Mouse (Mus musculus) cerebellum, postnatal 14 days (tissue): ENCODE data around the gene Kirrel3.

ENCODE experiments used
- DNase-seq, 2 experiments: peaks; one replicate each; pipeline ENCODE4 v3.0.0; 2021; ENCODE audit warnings: mixed read lengths in 2 of 2

Gene Kirrel3

DNA sequence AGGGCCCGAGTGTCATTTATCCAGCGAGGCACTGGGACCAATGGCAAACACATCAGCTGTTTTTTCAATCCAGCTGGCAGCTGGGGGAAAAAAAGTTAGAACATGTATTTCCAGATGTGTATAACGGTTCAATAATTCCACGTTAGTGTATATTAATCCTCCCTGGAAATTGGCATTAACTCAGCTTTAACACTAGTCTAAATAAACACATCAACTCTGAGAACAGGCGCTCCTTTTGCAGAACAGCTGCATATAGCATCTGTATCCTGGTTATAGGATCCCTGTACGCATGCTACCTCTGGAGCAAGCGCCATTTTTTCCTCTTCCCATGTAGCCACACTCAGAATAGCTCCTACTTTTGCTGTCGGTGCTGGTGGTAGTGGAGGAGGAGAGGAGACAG is 119.8 kb downstream of the Kirrel3 start:
- DNase-seq, result no peak

DNA sequence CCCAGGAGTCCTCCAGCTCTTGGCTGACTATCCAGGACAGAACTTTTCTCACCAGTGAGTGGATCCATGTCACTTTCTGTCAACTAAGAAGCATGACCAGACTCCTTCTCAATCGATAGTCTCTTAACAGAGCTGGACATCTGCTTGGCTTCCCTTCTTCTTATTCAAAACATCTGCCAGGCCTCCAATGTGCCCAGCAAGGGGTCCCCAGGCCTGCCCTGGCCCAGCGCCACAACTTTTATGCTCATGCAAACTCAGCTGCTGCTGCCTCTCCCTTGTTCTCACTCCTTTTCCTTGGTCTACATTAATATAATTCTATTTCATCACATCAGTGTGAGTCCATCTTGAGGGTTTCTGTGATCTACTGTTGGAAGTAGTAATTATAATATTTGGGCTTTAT is 122.3 kb downstream of the Kirrel3 start:
- DNase-seq, result peak; percentile 65 to 70

- peak; percentile 80 to 89 for DNase-seq
These were observed 127.4 kb downstream of the Kirrel3 start for GRCm38 (mm10) chr9:34612886-34613769.

DNA sequence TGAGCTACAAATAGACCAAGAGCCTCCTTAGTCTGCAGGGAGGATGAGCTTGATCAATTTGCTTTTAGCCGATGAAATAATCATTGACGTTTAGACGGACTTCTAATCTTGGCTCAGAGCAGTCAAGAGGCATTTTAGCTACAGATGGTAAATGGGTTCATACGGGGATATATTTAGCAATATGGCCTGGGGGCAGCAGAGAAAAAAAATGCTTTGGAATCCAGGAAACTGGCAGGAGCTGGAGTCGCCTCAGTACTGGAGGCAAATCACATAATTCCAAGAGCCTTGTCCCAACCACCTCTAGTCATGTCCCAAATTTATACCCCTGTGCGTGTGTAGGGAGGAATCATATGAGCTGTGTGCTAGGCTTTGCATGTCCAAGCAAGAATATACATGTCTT is 132.4 kb downstream of the Kirrel3 start:
- DNase-seq, result peak in 1 of 2 experiments; percentile 43

- no peak for DNase-seq
These were observed 134.2 kb downstream of the Kirrel3 start for GRCm38 (mm10) chr9:34619913-34620312.

DNA sequence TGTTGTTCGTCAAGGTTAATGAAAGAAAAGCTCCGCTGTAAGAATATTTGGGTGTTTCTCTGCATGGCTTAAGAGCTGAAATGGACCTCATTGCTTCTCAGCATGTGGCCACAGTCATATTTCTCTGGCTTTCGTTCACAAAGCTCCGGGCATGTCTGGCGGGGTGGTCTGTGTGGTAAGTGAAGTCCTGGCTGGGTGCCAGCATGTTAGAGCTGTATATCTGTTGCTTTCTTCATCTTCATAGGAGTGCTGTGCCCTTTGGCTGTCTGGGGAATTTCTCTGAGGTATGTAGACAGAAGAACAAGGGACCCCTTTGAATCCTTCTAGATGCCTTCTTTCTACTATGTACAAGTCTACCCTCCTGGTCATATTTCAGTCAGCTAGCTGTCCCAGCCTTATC is 137.8 kb downstream of the Kirrel3 start:
- peak in 1 of 2 experiments; percentile 24 for DNase-seq

- DNase-seq, result no peak
These were observed 138.3 kb downstream of the Kirrel3 start for GRCm38 (mm10) chr9:34624021-34624420.

DNA sequence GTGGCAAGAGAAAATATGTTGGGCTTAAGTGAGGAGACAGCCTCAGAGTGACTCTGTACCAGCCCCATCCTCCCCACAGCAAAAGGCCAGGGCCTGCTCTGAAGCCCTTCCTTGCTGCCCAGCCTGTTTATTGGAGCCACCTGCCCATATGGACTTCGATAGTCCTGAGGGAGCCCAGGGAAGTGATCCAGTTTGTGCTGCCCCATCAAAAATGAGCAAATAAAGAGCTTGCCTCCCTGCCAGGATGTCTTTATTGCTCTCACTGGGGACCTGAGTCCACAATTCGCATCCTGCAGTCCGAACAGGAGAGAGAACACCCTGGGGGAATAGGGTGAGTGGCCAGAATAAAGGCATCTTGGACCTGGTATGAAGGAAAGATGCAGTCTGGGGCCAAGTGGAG is 143.1 kb downstream of the Kirrel3 start:
- peak; percentile 20 to 41 for DNase-seq

GRCm38 (mm10) chr9:34635696-34636095 is 150.0 kb downstream of the Kirrel3 start:
- DNase-seq, result no peak

GRCm38 (mm10) chr9:34643917-34644316 is 158.2 kb downstream of the Kirrel3 start:
- DNase-seq, result no peak

- DNase-seq, result no peak
These were observed 158.7 kb downstream of the Kirrel3 start for GRCm38 (mm10) chr9:34644392-34644791.

- no peak for DNase-seq
These were observed 161.1 kb downstream of the Kirrel3 start for GRCm38 (mm10) chr9:34646831-34647230.

DNA sequence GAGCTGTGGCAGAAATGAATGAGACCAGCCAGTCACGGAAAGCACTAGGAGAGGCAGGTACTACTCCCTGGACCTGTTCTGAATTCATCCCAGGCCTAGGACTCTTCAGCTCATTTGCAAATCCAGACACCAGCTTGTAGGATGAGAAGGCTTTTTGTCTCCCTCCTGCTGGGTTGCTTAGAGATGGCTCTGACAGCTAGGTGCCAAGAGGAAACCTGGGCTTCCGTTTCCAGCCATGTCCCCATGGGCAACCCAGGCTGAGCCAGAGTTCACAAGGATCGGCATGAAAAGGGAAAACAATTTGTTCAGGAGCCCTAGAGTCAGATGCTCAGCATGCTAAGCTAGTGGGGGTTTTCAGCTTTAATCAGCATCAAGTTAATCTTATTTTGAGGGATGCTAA is 166.6 kb downstream of the Kirrel3 start:
- peak; percentile 38 to 68 for DNase-seq

DNA sequence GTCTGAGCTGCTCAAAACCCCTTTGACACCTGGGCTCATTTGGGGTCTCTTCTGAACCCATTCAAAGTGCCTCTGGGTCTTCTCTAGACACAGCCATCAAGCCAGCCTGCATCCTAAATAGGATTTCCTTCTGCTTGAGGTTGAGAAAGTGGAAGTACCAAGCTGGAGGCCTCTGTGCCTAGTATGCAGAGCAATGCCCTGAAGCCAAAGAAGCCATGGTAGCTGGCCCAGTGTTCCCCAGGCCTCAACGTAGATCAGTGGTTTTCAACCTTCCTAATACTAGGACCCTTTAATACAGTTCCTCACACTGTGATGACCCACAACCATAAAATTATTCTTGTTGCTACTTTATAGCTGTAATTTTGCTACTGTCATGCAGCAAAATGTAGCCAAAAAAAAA is 167.4 kb downstream of the Kirrel3 start:
- DNase-seq, result peak; percentile 45 to 57

DNA sequence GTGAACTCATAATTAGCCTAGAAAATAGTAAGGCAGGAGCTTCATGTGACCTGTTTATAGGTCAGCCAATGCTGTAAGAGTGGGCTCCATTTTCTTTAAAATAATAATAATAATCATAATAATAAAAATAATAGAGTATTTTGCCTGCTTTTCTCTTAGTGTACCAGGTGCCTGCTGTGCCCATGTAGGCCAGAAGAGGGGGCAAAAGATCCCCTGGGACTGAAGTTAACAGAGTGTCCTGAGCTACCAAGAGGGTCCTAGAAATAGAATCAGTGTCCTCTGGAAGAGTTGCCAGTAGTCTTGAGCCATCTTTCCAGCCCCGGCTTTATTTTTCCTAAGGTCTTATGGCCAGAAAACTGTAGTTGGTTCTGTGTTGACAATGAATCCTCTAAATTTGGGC is 174.9 kb downstream of the Kirrel3 start:
- peak; percentile 27 to 45 for DNase-seq

GRCm38 (mm10) chr9:34663412-34663811 is 177.7 kb downstream of the Kirrel3 start:
- peak; percentile 27 to 28 for DNase-seq

DNA sequence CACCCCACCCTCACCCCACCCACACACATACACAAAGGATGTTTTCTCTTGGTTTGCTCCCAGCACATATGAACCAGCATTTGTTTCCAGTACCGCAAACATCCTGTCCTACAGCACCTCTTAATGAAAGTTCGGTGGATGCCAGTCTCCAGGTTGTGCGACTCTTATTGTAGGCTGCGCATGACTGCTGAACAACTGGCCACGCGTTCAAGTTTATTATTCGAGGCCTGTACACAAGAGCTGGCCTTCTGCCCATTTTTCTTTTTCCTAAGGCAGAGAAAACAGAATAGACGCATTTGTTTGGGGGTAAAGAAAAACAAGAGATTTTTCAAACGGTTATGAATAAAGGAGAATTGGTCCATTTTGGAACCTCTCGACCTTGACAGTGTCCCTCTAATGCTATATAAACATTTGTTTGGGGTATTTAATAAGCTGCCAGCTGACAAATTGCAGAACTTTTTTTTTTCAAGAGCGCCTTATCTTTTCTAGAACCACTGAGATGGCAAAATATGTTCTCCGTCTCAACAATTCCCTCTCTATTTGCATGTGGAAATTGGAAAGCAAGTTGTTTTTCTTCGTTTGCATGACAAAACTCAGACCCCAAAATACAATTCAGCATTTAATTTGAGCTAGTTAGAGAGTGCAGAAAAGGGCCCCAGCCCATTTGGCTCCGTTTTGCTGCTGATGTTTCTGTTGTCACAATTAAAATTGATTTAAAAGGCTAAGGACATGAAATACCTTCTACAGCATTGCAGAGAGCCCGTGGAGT is 179.9 kb downstream of the Kirrel3 start:
- no peak for DNase-seq

DNA sequence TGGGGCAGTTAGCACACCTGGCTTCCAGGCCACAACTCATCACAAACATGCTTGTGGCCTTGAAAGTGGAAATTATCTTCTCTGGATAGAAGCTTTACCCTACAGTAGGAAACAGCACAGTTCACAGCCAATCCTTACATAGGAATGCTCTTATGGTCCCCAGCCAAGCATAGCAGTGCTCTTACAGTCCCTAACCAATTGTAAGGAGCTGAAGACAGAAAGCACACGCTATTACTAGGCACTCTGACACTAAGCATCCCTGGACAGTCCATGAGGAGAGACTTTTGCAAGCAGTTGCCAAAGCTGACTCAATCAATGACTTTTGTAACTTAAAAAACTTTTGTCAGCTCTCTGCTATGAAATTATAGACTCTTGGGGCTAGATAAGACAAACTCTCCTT is 181.5 kb downstream of the Kirrel3 start:
- DNase-seq, result no peak

DNA sequence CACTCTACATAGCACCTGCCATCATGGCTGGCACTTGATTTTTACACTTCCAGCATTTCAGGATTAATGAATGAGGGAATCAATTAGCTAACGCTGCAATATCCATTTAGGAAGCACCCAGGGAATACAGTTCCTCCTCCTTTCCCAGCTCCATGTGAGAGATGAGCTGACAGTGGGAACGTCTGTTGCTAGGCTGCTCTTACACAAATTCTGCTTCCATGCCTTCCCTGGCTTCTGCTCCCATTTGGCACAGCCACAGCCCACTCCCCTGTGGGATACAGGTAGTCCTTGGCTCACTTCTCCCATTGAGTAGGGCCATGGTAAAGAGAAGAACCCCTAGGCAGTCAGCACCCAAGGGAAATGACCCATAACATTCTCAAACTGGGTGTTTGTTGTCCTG is 185.2 kb downstream of the Kirrel3 start:
- DNase-seq, result peak; percentile 17 to 26

DNA sequence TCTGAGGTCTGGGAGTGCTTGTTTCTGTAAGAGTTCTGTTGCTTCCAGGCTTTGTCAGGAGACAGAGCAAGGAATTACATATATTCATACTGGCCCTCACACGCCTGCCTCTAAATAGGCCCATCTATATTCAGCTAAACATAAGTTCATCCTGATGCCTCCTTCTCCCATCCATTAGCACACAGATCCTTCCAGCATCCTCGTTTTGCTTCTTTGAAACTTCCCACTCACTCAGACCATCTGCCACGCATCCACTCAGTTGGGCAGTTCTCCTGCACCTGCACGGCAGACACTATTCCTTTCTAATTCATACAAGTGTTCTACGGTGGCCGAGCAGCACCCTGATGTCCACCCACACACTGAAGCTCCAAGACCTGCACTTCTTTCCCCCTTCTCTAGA is 201.1 kb downstream of the Kirrel3 start:
- DNase-seq, result no peak

GRCm38 (mm10) chr9:34688358-34688757 is 202.7 kb downstream of the Kirrel3 start:
- DNase-seq, result no peak

DNA sequence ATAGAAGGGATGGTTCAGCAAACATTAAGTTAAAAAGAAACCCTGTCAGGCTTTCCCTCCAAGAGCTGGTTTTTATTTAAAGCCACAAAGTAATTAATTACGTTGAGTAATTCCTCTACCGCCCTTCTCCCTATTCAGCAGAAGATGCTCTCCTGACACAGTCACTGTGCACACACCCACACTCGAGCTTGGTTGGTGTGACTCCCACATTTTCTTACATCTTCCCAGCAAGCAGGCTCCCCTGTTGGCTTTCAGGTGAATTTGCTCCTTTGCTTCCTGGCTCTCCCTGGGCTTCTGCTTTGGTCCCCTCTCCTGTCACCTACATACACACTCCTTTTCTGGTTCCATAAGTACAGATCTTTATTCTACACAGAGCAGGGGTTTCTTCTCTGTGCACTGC is 203.7 kb downstream of the Kirrel3 start:
- no peak for DNase-seq

- DNase-seq, result peak in 1 of 2 experiments; percentile 23
These were observed 210.0 kb downstream of the Kirrel3 start for GRCm38 (mm10) chr9:34695646-34696045.
